Mouse (Mus musculus) lung, postnatal 0 days (tissue): ENCODE results near the gene Mydgf.

ENCODE experiments used
- CTCF ChIP-seq: IDR thresholded peaks from 2 replicates; pipeline ENCODE4 v1.5.1; 2016; ENCODE audit warnings: antibody characterized with exemption, mild to moderate bottlenecking
- EP300 ChIP-seq: IDR thresholded peaks from 2 replicates; pipeline ENCODE4 v1.6.1; 2016; ENCODE audit warnings: antibody characterized with exemption, mild to moderate bottlenecking, control low read depth

- TF ChIP-seq CTCF, result no peak; the same call in 1 of the 2 replicates
- TF ChIP-seq EP300, result no peak
Measured at GRCm38 (mm10) chr17:56212676-56213075, 29.0 kb upstream of the Mydgf start.
